Mouse (Mus musculus) heart, embryonic 16.5 days (tissue): ENCODE data around the gene Sgcb. TPM values are rescaled to one million over a fixed set of nuclear protein-coding genes. Genes with fewer than 3 reads are reported as not detected.

ENCODE experiments used
- ATAC-seq: fragments of 200-750 bp; cut with Nextera tagmentation; replicated peaks from 2 replicates; pipeline ENCODE4 v1.8.0; 2017; ENCODE audit warnings: moderate number of reproducible peaks; ENCODE audit not compliant: insufficient read depth, low FRiP score; ENCODE audit errors: extremely low read depth
- H3K27ac ChIP-seq: fragments of 300-500 bp; sonication (generic); 2 replicates; pipeline ENCODE4 v1.5.1; 2014; ENCODE audit warnings: mild to moderate bottlenecking, low read length, control low read depth, moderate library complexity
- H3K27me3 ChIP-seq: fragments of 300-500 bp; sonication (generic); 2 replicates; pipeline ENCODE4 v1.6.1; 2014; ENCODE audit warnings: low read length, mixed read lengths; ENCODE audit not compliant: control insufficient read depth, insufficient read depth
- H3K36me3 ChIP-seq: fragments of 300-500 bp; sonication (generic); 2 replicates; pipeline ENCODE4 v1.6.1; 2014; ENCODE audit not compliant: control insufficient read depth, insufficient read depth
- H3K4me1 ChIP-seq: fragments of 300-500 bp; sonication (generic); 2 replicates; pipeline ENCODE4 v1.6.1; 2014; ENCODE audit warnings: low read length, mixed read lengths; ENCODE audit not compliant: control insufficient read depth, insufficient read depth
- H3K4me2 ChIP-seq: fragments of 300-500 bp; sonication (generic); 2 replicates; pipeline ENCODE4 v1.6.1; 2014; ENCODE audit warnings: low read depth, mild to moderate bottlenecking, control low read depth, low read length
- H3K4me3 ChIP-seq: fragments of 300-500 bp; sonication (generic); 2 replicates; pipeline ENCODE4 v1.5.1; 2014; ENCODE audit warnings: mild to moderate bottlenecking, control low read depth, low read length
- H3K9ac ChIP-seq: fragments of 300-500 bp; sonication (generic); 2 replicates; pipeline ENCODE4 v1.6.1; 2014; ENCODE audit warnings: low read length, control low read depth
- H3K9me3 ChIP-seq: fragments of 300-500 bp; sonication (generic); replicated peaks from 2 replicates; pipeline ENCODE4 v1.6.1; 2016; ENCODE audit warnings: low read length; ENCODE audit not compliant: control insufficient read depth
- WGBS: fragments of 180-500 bp; shearing (Covaris S2); extraction: QIAGEN DNeasy Blood & Tissue Kit; methylation state at CpG from one replicate; pipeline ENCODE4 v1.1.7; 2014; 5-methylcytosine and 5-hydroxymethylcytosine counted together
- polyA plus RNA-seq: library from polyadenylated mRNA; unstranded; fragments of >200 nt; fragmentation: Nextera tagmentation; extraction: Ambion mirVana; gene quantifications from 2 replicates; pipeline ENCODE4 v1.2.1, GENCODE M21; 2015

Sgcb gene
- polyA plus RNA-seq, 1 experiment from 2014 or later, result 42.7 TPM

- ATAC-seq, result no peak
- H3K9ac ChIP-seq, result no peak overlapping the region
- H3K4me1 ChIP-seq, result peaks cover 6% of the 10 kb centered on the region
- H3K27me3 ChIP-seq, result no peaks in the 10 kb centered on the region
- 89% methylated on average over 7 of the region's 7 CpGs for WGBS
- H3K36me3 ChIP-seq, result no peaks in the 10 kb centered on the region
- no peak overlapping the region for H3K27ac ChIP-seq
- H3K4me3 ChIP-seq, result no peak overlapping the region
- H3K4me2 ChIP-seq, result no peak overlapping the region
- no peaks in the 10 kb centered on the region for H3K9me3 ChIP-seq
Observed at GRCm38 (mm10) chr5:73626842-73627241, 20.7 kb downstream of the Sgcb start.

GRCm38 (mm10) chr5:73625505-73625904, 22.1 kb downstream of the Sgcb start:
- Histone ChIP-seq H3K27me3 (no peaks in the 10 kb centered on the region), H3K9ac (no peak overlapping the region), H3K4me2 (no peak overlapping the region), H3K27ac (no peak overlapping the region), H3K4me1 (peaks cover 3% of the 10 kb centered on the region; the same call in 1 of the 2 replicates), H3K36me3 (no peaks in the 10 kb centered on the region), H3K4me3 (no peak overlapping the region), H3K9me3 (no peaks in the 10 kb centered on the region)
- 43% methylated on average over 1 of the region's 1 CpGs for WGBS
- no peak for ATAC-seq

DNA sequence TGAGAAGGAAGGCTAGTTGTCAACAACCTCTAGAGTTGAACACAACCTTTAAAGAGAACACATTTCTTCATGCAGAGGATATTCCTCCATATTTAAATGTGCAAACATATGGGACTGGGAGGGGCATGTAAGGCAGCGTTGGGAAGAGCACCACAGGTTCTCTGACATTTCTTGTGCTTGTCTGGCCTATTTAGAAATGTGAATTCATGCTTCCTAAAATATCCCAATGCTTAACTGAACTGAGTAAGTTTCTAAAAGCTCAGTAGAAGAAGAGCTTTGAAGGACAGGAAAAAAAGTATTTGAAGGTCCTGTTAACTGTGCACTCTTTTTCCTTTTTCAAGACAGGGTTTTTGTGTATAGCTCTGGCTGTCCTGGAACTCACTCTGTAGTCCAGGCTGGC, 28.6 kb downstream of the Sgcb start:
- H3K4me1 ChIP-seq, result no peaks in the 10 kb centered on the region
- ATAC-seq, result no peak
- WGBS, result 75% methylated on average over 1 of the region's 1 CpGs
- H3K36me3 ChIP-seq, result no peaks in the 10 kb centered on the region
- no peak overlapping the region for H3K4me2 ChIP-seq
- no peaks in the 10 kb centered on the region for H3K9me3 ChIP-seq
- no peak overlapping the region for H3K9ac ChIP-seq
- no peak overlapping the region for H3K27ac ChIP-seq
- no peak overlapping the region for H3K4me3 ChIP-seq
- no peaks in the 10 kb centered on the region for H3K27me3 ChIP-seq

GRCm38 (mm10) chr5:73615211-73615610, 32.4 kb downstream of the Sgcb start:
- Histone ChIP-seq H3K4me3 (no peak overlapping the region), H3K9ac (no peak overlapping the region), H3K4me2 (no peak overlapping the region), H3K9me3 (no peaks in the 10 kb centered on the region), H3K27ac (no peak overlapping the region), H3K4me1 (no peaks in the 10 kb centered on the region), H3K36me3 (no peaks in the 10 kb centered on the region), H3K27me3 (no peaks in the 10 kb centered on the region)
- ATAC-seq, result no peak
- WGBS, result 64% methylated on average over 7 of the region's 7 CpGs

GRCm38 (mm10) chr5:73613296-73613695, 34.3 kb downstream of the Sgcb start:
- Histone ChIP-seq H3K27me3 (no peaks in the 10 kb centered on the region), H3K4me3 (no peak overlapping the region), H3K36me3 (no peaks in the 10 kb centered on the region), H3K9me3 (peaks cover 3% of the 10 kb centered on the region; the same call in 1 of the 2 replicates), H3K9ac (no peak overlapping the region), H3K27ac (no peak overlapping the region), H3K4me1 (no peaks in the 10 kb centered on the region), H3K4me2 (no peak overlapping the region)
- WGBS, result 88% methylated on average over 8 of the region's 8 CpGs
- ATAC-seq, result no peak

DNA sequence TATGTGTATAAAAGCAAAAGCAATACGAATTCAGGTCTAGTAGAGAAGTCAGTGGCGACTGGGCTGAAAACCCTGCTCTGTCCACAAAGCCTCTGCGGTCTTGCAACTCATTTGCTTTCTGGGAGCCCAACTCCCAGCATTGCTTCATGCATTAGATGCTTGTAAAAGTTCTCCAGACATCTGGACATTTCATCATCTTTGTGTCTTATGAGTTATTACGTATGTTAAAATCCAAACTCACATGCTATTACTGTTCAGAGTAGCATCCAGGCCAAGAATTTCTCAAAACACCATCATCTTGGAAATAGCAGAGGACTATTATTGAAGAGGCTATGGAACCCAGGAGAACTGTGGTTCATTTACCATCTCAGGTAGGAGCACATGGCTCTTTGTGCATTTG, 36.5 kb downstream of the Sgcb start:
- Histone ChIP-seq H3K9ac (no peak overlapping the region), H3K4me3 (no peak overlapping the region), H3K27me3 (no peaks in the 10 kb centered on the region), H3K4me1 (no peaks in the 10 kb centered on the region), H3K36me3 (no peaks in the 10 kb centered on the region), H3K4me2 (no peak overlapping the region), H3K27ac (no peak overlapping the region), H3K9me3 (peaks cover 3% of the 10 kb centered on the region; the same call in 1 of the 2 replicates)
- WGBS, result 88% methylated on average over 4 of the region's 4 CpGs
- no peak for ATAC-seq

GRCm38 (mm10) chr5:73604964-73605363, 42.6 kb downstream of the Sgcb start:
- Histone ChIP-seq H3K4me1 (no peaks in the 10 kb centered on the region), H3K9me3 (peaks cover under 1% of the 10 kb centered on the region; the same call in 1 of the 2 replicates), H3K4me2 (no peak overlapping the region), H3K36me3 (no peaks in the 10 kb centered on the region), H3K4me3 (no peak overlapping the region), H3K27me3 (no peaks in the 10 kb centered on the region), H3K9ac (no peak overlapping the region), H3K27ac (no peak overlapping the region)
- WGBS, result 83% methylated on average over 6 of the region's 6 CpGs
- no peak for ATAC-seq

DNA sequence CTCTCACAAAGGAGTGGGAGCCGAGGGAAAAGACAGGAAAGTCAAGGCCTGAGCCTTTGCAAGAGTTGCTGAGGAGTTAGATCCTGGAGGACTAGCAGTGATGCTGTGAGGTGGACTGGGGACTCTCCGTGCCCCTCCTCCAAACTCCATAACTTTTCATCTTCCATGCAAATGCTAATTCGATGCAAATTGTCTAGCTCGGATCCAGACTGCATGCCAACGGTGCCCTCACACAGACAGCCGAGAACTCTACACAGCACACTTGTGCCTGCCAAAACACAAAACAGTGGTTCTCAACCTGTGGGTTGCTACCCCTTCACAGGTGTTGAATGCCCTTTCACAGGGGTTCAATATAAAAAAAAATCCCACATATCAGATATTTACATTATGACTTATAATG, 43.0 kb downstream of the Sgcb start:
- Histone ChIP-seq H3K4me1 (no peaks in the 10 kb centered on the region), H3K4me3 (no peak overlapping the region)

DNA sequence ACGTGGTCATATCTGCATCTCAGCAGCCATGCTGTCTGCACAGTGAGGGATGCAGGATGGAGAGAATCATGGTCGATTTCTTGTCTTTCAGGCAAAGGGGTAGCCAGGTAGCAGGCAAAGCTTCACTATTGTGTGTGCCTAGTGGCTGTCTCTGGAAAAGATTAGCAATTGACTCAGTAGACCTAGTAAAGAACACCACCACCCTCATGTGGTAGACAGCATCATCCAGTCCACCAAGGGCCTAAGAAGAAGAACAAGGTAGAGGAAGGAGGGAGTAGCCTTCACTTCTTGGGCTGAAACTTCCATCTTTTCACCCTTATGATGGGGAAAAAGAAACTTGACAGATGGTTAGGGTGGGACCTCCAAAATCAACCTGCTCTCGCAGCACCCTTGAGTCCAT, 44.7 kb downstream of the Sgcb start:
- Histone ChIP-seq H3K4me2 (no peak overlapping the region), H3K9ac (no peak overlapping the region), H3K4me3 (no peak overlapping the region), H3K4me1 (no peaks in the 10 kb centered on the region), H3K27ac (no peak overlapping the region), H3K27me3 (no peaks in the 10 kb centered on the region), H3K36me3 (no peaks in the 10 kb centered on the region), H3K9me3 (no peaks in the 10 kb centered on the region)
- no peak for ATAC-seq
- 61% methylated on average over 3 of the region's 3 CpGs for WGBS

More for the DNA sequence above, 43.0 kb downstream of the Sgcb start:
- WGBS, result 87% methylated on average over 6 of the region's 6 CpGs
- H3K27me3 ChIP-seq, result no peaks in the 10 kb centered on the region
- H3K27ac ChIP-seq, result no peak overlapping the region
- H3K4me2 ChIP-seq, result no peak overlapping the region
- no peak for ATAC-seq
- no peaks in the 10 kb centered on the region for H3K9me3 ChIP-seq
- H3K36me3 ChIP-seq, result no peaks in the 10 kb centered on the region
- H3K9ac ChIP-seq, result no peak overlapping the region

DNA sequence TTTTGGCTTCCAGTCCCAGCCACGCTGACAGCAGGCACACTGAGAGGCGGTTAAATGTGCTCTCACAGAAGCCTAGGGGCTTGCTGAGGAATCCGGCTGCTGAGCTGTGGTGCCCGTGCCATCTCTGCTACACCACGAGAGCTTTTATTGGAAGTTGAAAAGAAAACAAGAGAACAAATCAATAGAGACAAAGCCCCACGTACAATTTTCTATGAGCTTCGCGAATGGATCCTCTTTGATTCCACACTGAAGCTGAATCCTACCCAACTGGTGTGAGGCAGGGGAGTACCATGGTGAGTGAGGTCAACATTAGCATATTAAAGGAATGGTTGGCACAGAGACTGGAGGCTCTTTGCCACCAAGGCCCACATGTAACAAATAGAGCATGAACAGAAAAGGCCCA, 46.2 kb downstream of the Sgcb start:
- Histone ChIP-seq H3K27ac (no peak overlapping the region), H3K4me2 (no peak overlapping the region), H3K9me3 (no peaks in the 10 kb centered on the region), H3K36me3 (no peaks in the 10 kb centered on the region), H3K27me3 (no peaks in the 10 kb centered on the region), H3K9ac (no peak overlapping the region), H3K4me1 (no peaks in the 10 kb centered on the region), H3K4me3 (no peak overlapping the region)
- no peak for ATAC-seq
- 81% methylated on average over 8 of the region's 8 CpGs for WGBS
